Comparison of ENCODE assay signal across 8 mouse cellular contexts in the genomic region with DNA sequence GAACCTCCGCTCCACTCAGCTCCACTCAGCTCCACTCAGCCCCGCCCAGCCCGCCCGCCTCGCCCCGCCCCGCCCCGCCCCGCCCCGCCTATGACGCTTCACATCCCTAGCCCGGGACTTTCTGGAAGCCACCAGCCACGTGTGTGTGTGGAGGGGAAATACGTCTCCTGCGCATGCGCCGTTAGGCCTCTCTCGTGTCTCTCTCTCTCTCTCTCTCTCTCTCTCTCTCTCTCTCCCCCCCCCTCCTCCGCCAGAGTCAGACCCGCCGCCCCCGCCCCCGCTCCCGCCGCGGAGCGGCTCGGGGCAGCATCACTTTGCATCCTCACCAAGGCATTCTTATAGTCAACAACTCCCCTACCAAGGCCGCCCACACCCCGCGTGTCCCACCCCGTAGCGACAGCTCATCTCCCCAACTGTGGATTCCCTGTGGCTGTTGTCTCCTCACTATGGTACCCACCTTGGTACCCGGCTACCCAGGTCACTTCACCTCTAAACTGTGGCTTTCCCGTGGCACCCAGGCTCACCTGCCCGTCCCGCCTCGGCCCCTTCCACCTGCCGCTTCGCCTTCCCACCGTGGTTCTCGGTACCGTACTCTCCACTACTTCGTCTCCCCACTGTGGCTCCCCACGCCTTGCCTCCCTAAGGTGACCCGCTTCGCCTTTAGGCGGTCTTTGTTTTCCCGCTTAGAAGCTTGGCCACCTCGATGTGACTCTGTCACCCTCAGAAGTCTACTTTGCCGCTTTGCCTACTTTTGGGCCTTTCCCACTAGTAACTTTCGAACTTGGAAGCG. TPM values are rescaled to one million over a fixed set of nuclear protein-coding genes. Genes with fewer than 3 reads are reported as not detected.
DNase-seq lines count a peak whose midpoint lies in the region; ATAC-seq and TF ChIP-seq lines count a peak whose summit lies in the region.

No protein-coding gene starts in this region.

- no peaks in the 10 kb centered on the region for H3K4me1 ChIP-seq in hindbrain, postnatal 0 days (ENCODE audit: insufficient read depth, low read length)

- peak overlapping the region; percentile 45 for H3K4me2 ChIP-seq in hindbrain, postnatal 0 days (ENCODE audit: low read depth, low read length)

- no peak overlapping the region for H3K27ac ChIP-seq in hindbrain, postnatal 0 days
- no peak overlapping the region for H3K27ac ChIP-seq in left cerebral cortex, adult 2 months

- peak; percentile 2 to 28 for DNase-seq in adrenal gland, adult 18-20 months (ENCODE audit: low spot score in 2 of 2)
- peak; percentile 2 to 25 for DNase-seq in gastrocnemius, adult 8-10 months (ENCODE audit: low spot score in 2 of 2)
- DNase-seq in hindbrain, postnatal 0 days (ENCODE audit: low spot score) = peak; percentile 81
- peak; percentile 21 to 46 for DNase-seq in left cerebral cortex, adult 2 months (ENCODE audit: extremely low spot score in 1 of 2, low spot score in 2 of 2)
- peak; percentile 63 for DNase-seq in lung, postnatal 36 days
- peak; percentile 35 for DNase-seq in retina, postnatal 7 days (ENCODE audit: low read depth, low spot score)
- DNase-seq in thymus, postnatal 36 days = peak; percentile 50 to 71

- H3K27me3 ChIP-seq in hindbrain, postnatal 0 days (ENCODE audit: insufficient read depth, low read length) = no peaks in the 10 kb centered on the region

- ATAC-seq in common myeloid progenitor, adult 5-6 weeks (replicated peaks; ENCODE audit: low read depth, poor library complexity, severe bottlenecking) = peak; percentile 88
- peak; percentile 93 for ATAC-seq in hindbrain, postnatal 0 days

- H3K9me3 ChIP-seq in hindbrain, postnatal 0 days (ENCODE audit: low read length) = no peaks in the 10 kb centered on the region

- peak overlapping the region; percentile 23 for H3K4me3 ChIP-seq in hindbrain, postnatal 0 days (ENCODE audit: low read length)
- H3K4me3 ChIP-seq in left cerebral cortex, adult 2 months = peak overlapping the region; percentile 14; the same call in 1 of the 2 replicates

- intact Hi-C loops in left cerebral cortex, adult 2 months (cut with DNase I) = no loop called here

- 0 out of 2 replicates have a peak overlapping the region, but pooled peaks have one; percentile 24 for H3K9ac ChIP-seq in hindbrain, postnatal 0 days (replicated peaks; ENCODE audit: low read length)

- H3K36me3 ChIP-seq in hindbrain, postnatal 0 days (ENCODE audit: insufficient read depth, low read length) = no peaks in the 10 kb centered on the region

- WGBS in hindbrain, postnatal 0 days = 53% methylated on average over 41 of the region's 53 CpGs

- TF ChIP-seq CTCF in hindbrain, postnatal 0 days (IDR thresholded peaks at IDR 0.05; ENCODE audit: low read depth) = no peak
- TF ChIP-seq CTCF in left cerebral cortex, adult 2 months (IDR thresholded peaks at IDR 0.05) = no peak

RNA-seq across cellular contexts. Expression of a gene that starts 1.1 kb away (rescaled TPM):
- total RNA-seq in adrenal gland, adult 18-20 months (2021) = not detected
- 0.37 and 2.1 TPM in 2 replicates for total RNA-seq in common myeloid progenitor, adult 5-6 weeks (2017)
- not detected for total RNA-seq in gastrocnemius, adult 8-10 months (2022)
- total RNA-seq in hindbrain, postnatal 0 days (2014; rRNA removed) = 0.42 TPM in 1 of 2 replicates, not detected in the other
- 0.34 and 0.39 TPM in 2 replicates for polyA plus RNA-seq in hindbrain, postnatal 0 days (2015; fragmentation: Nextera tagmentation; extraction: Ambion mirVana)
- total RNA-seq in left cerebral cortex, adult 2 months (2021) = not detected

RNA-seq across cellular contexts. Expression of a gene that starts 45.5 kb away (rescaled TPM):
- total RNA-seq in adrenal gland, adult 18-20 months (2021) = 1 to 10 TPM; 6.4 to 8.0 TPM
- total RNA-seq in common myeloid progenitor, adult 5-6 weeks (2017) = 2.1 and 3.7 TPM in 2 replicates
- under 1 TPM; 0.22 to 0.94 (median 0.78) TPM for total RNA-seq in gastrocnemius, adult 8-10 months (2022)
- 0.89 and 2.8 TPM in 2 replicates for total RNA-seq in hindbrain, postnatal 0 days (2014; rRNA removed)
- polyA plus RNA-seq in hindbrain, postnatal 0 days (2015; fragmentation: Nextera tagmentation; extraction: Ambion mirVana) = 7.4 and 8.9 TPM in 2 replicates
- total RNA-seq in left cerebral cortex, adult 2 months (2021) = 10 to 100 TPM in 1 of 2 experiments, 1 to 10 TPM in 1; 9.5 to 10.7 TPM

Comparison
In these comparisons a context has a peak if more than half of its experiments do, and no peak if none do; other contexts are left out.
1. DNase-seq: peak in every context shown above with its lines; median percentile 81 in hindbrain, postnatal 0 days; 63 in lung, postnatal 36 days; 60 in thymus, postnatal 36 days; 35 in retina, postnatal 7 days; 34 in left cerebral cortex, adult 2 months; 15 in adrenal gland, adult 18-20 months; 14 in gastrocnemius, adult 8-10 months.